Mouse (Mus musculus): ENCODE measurements at regions not wholly inside any gene's neighbourhood (a gene's known extent, or its start where the extent isn't known, plus 50 kb on each side); places are given as distances from the start of the nearest gene placed in this dataset.

- no peaks in the 10 kb centered on the region for H3K79me2 ChIP-seq (ENCODE audit: inconsistent target)
- H3K36me3 ChIP-seq (ENCODE audit: inconsistent target): no peaks in the 10 kb centered on the region
- 91% methylated on average over 13 of the region's 13 CpGs for WGBS (ENCODE audit: missing documents)
- H3K27ac ChIP-seq: no peak overlapping the region
- no peak overlapping the region for H3K4me3 ChIP-seq (ENCODE audit: inconsistent target)
Measured at GRCm38 (mm10) chr3:52600581-52600980, 332.4 kb downstream of the Foxo1 start.

- Histone ChIP-seq H3K4me3 (ENCODE audit: inconsistent target) (no peak overlapping the region), H3K79me2 (ENCODE audit: inconsistent target) (no peaks in the 10 kb centered on the region), H3K36me3 (ENCODE audit: inconsistent target) (no peaks in the 10 kb centered on the region), H3K27ac (no peak overlapping the region)
- 100% methylated on average over 3 of the region's 4 CpGs for WGBS (ENCODE audit: missing documents)
Measured at GRCm38 (mm10) chr3:52600146-52600545, 332.0 kb downstream of the Foxo1 start.

GRCm38 (mm10) chr3:52586418-52586817 is 318.3 kb downstream of the Foxo1 start:
- Histone ChIP-seq H3K27ac (no peak overlapping the region), H3K79me2 (ENCODE audit: inconsistent target) (no peaks in the 10 kb centered on the region), H3K36me3 (ENCODE audit: inconsistent target) (no peaks in the 10 kb centered on the region), H3K4me3 (ENCODE audit: inconsistent target) (no peak overlapping the region)
- 94% methylated on average over 4 of the region's 4 CpGs for WGBS (ENCODE audit: missing documents)

GRCm38 (mm10) chr3:52579917-52580316 is 311.8 kb downstream of the Foxo1 start:
- H3K4me3 ChIP-seq (ENCODE audit: inconsistent target): no peak overlapping the region
- H3K79me2 ChIP-seq (ENCODE audit: inconsistent target): no peaks in the 10 kb centered on the region
- 62% methylated on average over 3 of the region's 3 CpGs for WGBS (ENCODE audit: missing documents)
- H3K27ac ChIP-seq: no peak overlapping the region
- H3K36me3 ChIP-seq (ENCODE audit: inconsistent target): no peaks in the 10 kb centered on the region

GRCm38 (mm10) chr3:52579096-52579495 is 311.0 kb downstream of the Foxo1 start:
- 94% methylated on average over 3 of the region's 3 CpGs for WGBS (ENCODE audit: missing documents)

GRCm38 (mm10) chr3:52576703-52577244 is 308.6 kb downstream of the Foxo1 start:
- Histone ChIP-seq H3K27ac (no peak overlapping the region), H3K4me3 (ENCODE audit: inconsistent target) (no peak overlapping the region), H3K36me3 (ENCODE audit: inconsistent target) (no peaks in the 10 kb centered on the region), H3K79me2 (ENCODE audit: inconsistent target) (no peaks in the 10 kb centered on the region)
- WGBS (ENCODE audit: missing documents): 86% methylated on average over 6 of the region's 6 CpGs

More at GRCm38 (mm10) chr3:52579096-52579495, 311.0 kb downstream of the Foxo1 start:
- no peaks in the 10 kb centered on the region for H3K36me3 ChIP-seq (ENCODE audit: inconsistent target)
- H3K79me2 ChIP-seq (ENCODE audit: inconsistent target): no peaks in the 10 kb centered on the region
- no peak overlapping the region for H3K27ac ChIP-seq
- no peak overlapping the region for H3K4me3 ChIP-seq (ENCODE audit: inconsistent target)

- Histone ChIP-seq H3K4me3 (ENCODE audit: inconsistent target) (no peak overlapping the region), H3K27ac (no peak overlapping the region), H3K36me3 (ENCODE audit: inconsistent target) (no peaks in the 10 kb centered on the region), H3K79me2 (ENCODE audit: inconsistent target) (no peaks in the 10 kb centered on the region)
- WGBS (ENCODE audit: missing documents): 88% methylated on average over 8 of the region's 8 CpGs
Measured at GRCm38 (mm10) chr3:52575237-52575798, 307.2 kb downstream of the Foxo1 start.

GRCm38 (mm10) chr3:52574341-52574740 is 306.2 kb downstream of the Foxo1 start:
- WGBS (ENCODE audit: missing documents): 95% methylated on average over 6 of the region's 6 CpGs
- H3K4me3 ChIP-seq (ENCODE audit: inconsistent target): no peak overlapping the region
- H3K79me2 ChIP-seq (ENCODE audit: inconsistent target): no peaks in the 10 kb centered on the region
- H3K36me3 ChIP-seq (ENCODE audit: inconsistent target): no peaks in the 10 kb centered on the region
- H3K27ac ChIP-seq: no peak overlapping the region

- Histone ChIP-seq H3K4me3 (ENCODE audit: inconsistent target) (no peak overlapping the region), H3K27ac (no peak overlapping the region), H3K36me3 (ENCODE audit: inconsistent target) (no peaks in the 10 kb centered on the region), H3K79me2 (ENCODE audit: inconsistent target) (no peaks in the 10 kb centered on the region)
- WGBS (ENCODE audit: missing documents): 84% methylated on average over 6 of the region's 6 CpGs
Measured at GRCm38 (mm10) chr3:52573806-52574205, 305.7 kb downstream of the Foxo1 start.

- Histone ChIP-seq H3K4me3 (ENCODE audit: inconsistent target) (no peak overlapping the region), H3K27ac (no peak overlapping the region), H3K36me3 (ENCODE audit: inconsistent target) (no peaks in the 10 kb centered on the region), H3K79me2 (ENCODE audit: inconsistent target) (no peaks in the 10 kb centered on the region)
- WGBS (ENCODE audit: missing documents): 91% methylated on average over 11 of the region's 11 CpGs
Measured at GRCm38 (mm10) chr3:52572514-52573485, 304.7 kb downstream of the Foxo1 start.

GRCm38 (mm10) chr3:52567606-52568372 is 299.7 kb downstream of the Foxo1 start:
- Histone ChIP-seq H3K79me2 (ENCODE audit: inconsistent target) (no peaks in the 10 kb centered on the region), H3K36me3 (ENCODE audit: inconsistent target) (no peaks in the 10 kb centered on the region), H3K4me3 (ENCODE audit: inconsistent target) (no peak overlapping the region), H3K27ac (no peak overlapping the region)
- 9% methylated on average over 9 of the region's 9 CpGs for WGBS (ENCODE audit: missing documents)

GRCm38 (mm10) chr3:52563595-52563994 is 295.5 kb downstream of the Foxo1 start:
- Histone ChIP-seq H3K79me2 (ENCODE audit: inconsistent target) (no peaks in the 10 kb centered on the region), H3K4me3 (ENCODE audit: inconsistent target) (no peak overlapping the region), H3K36me3 (ENCODE audit: inconsistent target) (no peaks in the 10 kb centered on the region), H3K27ac (no peak overlapping the region)
- WGBS (ENCODE audit: missing documents): 95% methylated on average over 5 of the region's 5 CpGs

- Histone ChIP-seq H3K27ac (no peak overlapping the region), H3K36me3 (ENCODE audit: inconsistent target) (no peaks in the 10 kb centered on the region), H3K79me2 (ENCODE audit: inconsistent target) (no peaks in the 10 kb centered on the region), H3K4me3 (ENCODE audit: inconsistent target) (no peak overlapping the region)
- WGBS (ENCODE audit: missing documents): 88% methylated on average over 5 of the region's 5 CpGs
Measured at GRCm38 (mm10) chr3:52562816-52563215, 294.7 kb downstream of the Foxo1 start.

GRCm38 (mm10) chr3:52559481-52559880 is 291.3 kb downstream of the Foxo1 start:
- Histone ChIP-seq H3K36me3 (ENCODE audit: inconsistent target) (no peaks in the 10 kb centered on the region), H3K79me2 (ENCODE audit: inconsistent target) (no peaks in the 10 kb centered on the region), H3K27ac (no peak overlapping the region), H3K4me3 (ENCODE audit: inconsistent target) (no peak overlapping the region)
- 94% methylated on average over 9 of the region's 10 CpGs for WGBS (ENCODE audit: missing documents)

Data from macrophage (primary cell).